Mouse (Mus musculus) CH12.LX (cell line): Measurements from ENCODE around the gene Syt9.

Source experiments
- BHLHE40 ChIP-seq: IDR thresholded peaks from 2 replicates; pipeline ENCODE4 v1.6.1; 2011; ENCODE audit warnings: mild to moderate bottlenecking, low read depth, low read length, improper control_type of control experiment
- CTCF ChIP-seq, 2 experiments: IDR thresholded peaks in 1 of 2; conservative IDR thresholded peaks in 1 of 2; 2 replicates each; pipeline ENCODE4 v1.5.1; 2011 to 2012; ENCODE audit warnings: low read depth in 2 of 2, low read length in 2 of 2, improper control_type of control experiment in 1 of 2, inconsistent platforms in 1 of 2, mild to moderate bottlenecking in 1 of 2, moderate library complexity in 1 of 2
- EP300 ChIP-seq: IDR thresholded peaks from 2 replicates; pipeline ENCODE4 v1.6.1; 2011; ENCODE audit warnings: low read length, improper control_type of control experiment
- KAT2A ChIP-seq: IDR thresholded peaks from 2 replicates; pipeline ENCODE4 v1.6.1; 2012; ENCODE audit warnings: low read length, improper control_type of control experiment, inconsistent platforms; ENCODE audit not compliant: insufficient replicate concordance
- MAFK ChIP-seq: IDR thresholded peaks from 2 replicates; pipeline ENCODE4 v1.6.1; 2011; ENCODE audit warnings: low read length, improper control_type of control experiment; ENCODE audit not compliant: insufficient replicate concordance
- NRF1 ChIP-seq: IDR thresholded peaks from 2 replicates; pipeline ENCODE4 v1.6.1; 2014; ENCODE audit warnings: low read depth, mild to moderate bottlenecking, inconsistent platforms, low read length, improper control_type of control experiment, moderate library complexity
- POLR2A ChIP-seq: IDR thresholded peaks from 2 replicates; pipeline ENCODE4 v1.6.1; 2011; ENCODE audit warnings: low read depth, mild to moderate bottlenecking, improper control_type of control experiment, low read length
- TCF12 ChIP-seq: IDR thresholded peaks from 2 replicates; pipeline ENCODE4 v1.6.1; 2014; ENCODE audit warnings: low read depth, mild to moderate bottlenecking, inconsistent platforms, low read length, improper control_type of control experiment

DNA sequence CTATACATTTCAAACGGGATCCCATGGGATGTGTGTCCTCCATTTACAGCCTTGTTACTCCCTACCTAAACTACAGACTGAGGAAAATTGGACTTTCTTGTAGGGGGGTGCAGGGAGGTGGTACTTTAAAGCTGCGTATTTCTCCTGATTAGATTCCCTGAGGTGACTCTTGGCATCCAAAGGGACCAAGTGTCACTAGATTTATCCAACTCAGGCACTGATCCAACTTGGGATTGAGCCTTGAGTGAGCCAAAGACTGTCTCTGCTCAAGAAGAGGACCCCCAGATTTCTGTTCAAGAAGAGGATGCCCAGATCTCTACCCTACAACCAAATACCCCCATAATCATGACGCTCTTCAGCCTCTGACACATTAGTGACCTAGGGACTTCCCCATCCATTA lies 66.9 kb downstream of the Syt9 start:
- no peak for TF ChIP-seq POLR2A
- TF ChIP-seq NRF1, result no peak
- TF ChIP-seq CTCF (conservative IDR thresholded peaks at IDR 0.05 in 1 of 2, IDR thresholded peaks at IDR 0.05 in 1 of 2; ENCODE audit: low read depth in 2 of 2, low read length in 2 of 2), result no peak
- no peak for TF ChIP-seq BHLHE40
- TF ChIP-seq EP300, result no peak
- TF ChIP-seq MAFK, result no peak
- no peak for TF ChIP-seq TCF12
- no peak for TF ChIP-seq KAT2A
